Mouse (Mus musculus) retina, postnatal 7 days (tissue): Measurements from ENCODE around the gene Adgrl4.

ENCODE experiments used
- DNase-seq: peaks from one replicate; pipeline ENCODE4 v3.0.0-alpha.2; 2012; ENCODE audit warnings: low read depth, low spot score

Gene Adgrl4

GRCm38 (mm10) chr3:151488853-151489252 lies 51.2 kb downstream of the Adgrl4 start:
- DNase-seq: no peak

- no peak for DNase-seq
Measured at GRCm38 (mm10) chr3:151505606-151506005, 67.9 kb downstream of the Adgrl4 start.

- no peak for DNase-seq
Measured at GRCm38 (mm10) chr3:151511184-151511583, 73.5 kb downstream of the Adgrl4 start.

GRCm38 (mm10) chr3:151547182-151547581 lies 109.5 kb downstream of the Adgrl4 start:
- no peak for DNase-seq

- DNase-seq: no peak
Measured at GRCm38 (mm10) chr3:151551002-151551401, 113.3 kb downstream of the Adgrl4 start.

- no peak for DNase-seq
Measured at GRCm38 (mm10) chr3:151556635-151557034, 118.9 kb downstream of the Adgrl4 start.

- DNase-seq: no peak
Measured at GRCm38 (mm10) chr3:151557125-151557524, 119.4 kb downstream of the Adgrl4 start.

GRCm38 (mm10) chr3:151557607-151558006 lies 119.9 kb downstream of the Adgrl4 start:
- no peak for DNase-seq

GRCm38 (mm10) chr3:151558374-151558773 lies 120.7 kb downstream of the Adgrl4 start:
- DNase-seq: no peak

- DNase-seq: no peak
Measured at GRCm38 (mm10) chr3:151565664-151566621, 128.3 kb downstream of the Adgrl4 start.

- peak; percentile 21 for DNase-seq
Measured at GRCm38 (mm10) chr3:151566629-151567028, 128.9 kb downstream of the Adgrl4 start.

- no peak for DNase-seq
Measured at GRCm38 (mm10) chr3:151567541-151567940, 129.9 kb downstream of the Adgrl4 start.

- DNase-seq: no peak
Measured at GRCm38 (mm10) chr3:151572089-151572488, 134.4 kb downstream of the Adgrl4 start.

GRCm38 (mm10) chr3:151575292-151575691 lies 137.6 kb downstream of the Adgrl4 start:
- no peak for DNase-seq

- DNase-seq: no peak
Measured at GRCm38 (mm10) chr3:151576155-151576554, 138.5 kb downstream of the Adgrl4 start.

GRCm38 (mm10) chr3:151591904-151592303 lies 154.2 kb downstream of the Adgrl4 start:
- no peak for DNase-seq
